Mouse (Mus musculus) heart, embryonic 16.5 days (tissue): ENCODE measurements around the gene Gpx4. TPM values are rescaled to one million over a fixed set of nuclear protein-coding genes. Genes with fewer than 3 reads are reported as not detected.
A peak's percentile ranks its signal among the peaks of the same experiment; 100 is the strongest.
"Not testable (repeated sequence)": the region's sequence is repeated elsewhere in the genome, so short reads cannot be mapped to it uniquely, and the experiment has no call there.

Source experiments
- ATAC-seq: fragments of 200-750 bp; cut with Nextera tagmentation; replicated peaks from 2 replicates; pipeline ENCODE4 v1.8.0; 2017; ENCODE audit warnings: moderate number of reproducible peaks; ENCODE audit not compliant: insufficient read depth, low FRiP score; ENCODE audit errors: extremely low read depth
- H3K27ac ChIP-seq: fragments of 300-500 bp; sonication (generic); 2 replicates; pipeline ENCODE4 v1.5.1; 2014; ENCODE audit warnings: mild to moderate bottlenecking, low read length, control low read depth, moderate library complexity
- H3K27me3 ChIP-seq: fragments of 300-500 bp; sonication (generic); 2 replicates; pipeline ENCODE4 v1.6.1; 2014; ENCODE audit warnings: low read length, mixed read lengths; ENCODE audit not compliant: control insufficient read depth, insufficient read depth
- H3K36me3 ChIP-seq: fragments of 300-500 bp; sonication (generic); 2 replicates; pipeline ENCODE4 v1.6.1; 2014; ENCODE audit not compliant: control insufficient read depth, insufficient read depth
- H3K4me1 ChIP-seq: fragments of 300-500 bp; sonication (generic); 2 replicates; pipeline ENCODE4 v1.6.1; 2014; ENCODE audit warnings: low read length, mixed read lengths; ENCODE audit not compliant: control insufficient read depth, insufficient read depth
- H3K4me2 ChIP-seq: fragments of 300-500 bp; sonication (generic); 2 replicates; pipeline ENCODE4 v1.6.1; 2014; ENCODE audit warnings: low read depth, mild to moderate bottlenecking, control low read depth, low read length
- H3K4me3 ChIP-seq: fragments of 300-500 bp; sonication (generic); 2 replicates; pipeline ENCODE4 v1.5.1; 2014; ENCODE audit warnings: mild to moderate bottlenecking, control low read depth, low read length
- H3K9ac ChIP-seq: fragments of 300-500 bp; sonication (generic); 2 replicates; pipeline ENCODE4 v1.6.1; 2014; ENCODE audit warnings: low read length, control low read depth
- H3K9me3 ChIP-seq: fragments of 300-500 bp; sonication (generic); replicated peaks from 2 replicates; pipeline ENCODE4 v1.6.1; 2016; ENCODE audit warnings: low read length; ENCODE audit not compliant: control insufficient read depth
- WGBS: fragments of 180-500 bp; shearing (Covaris S2); extraction: QIAGEN DNeasy Blood & Tissue Kit; methylation state at CpG from one replicate; pipeline ENCODE4 v1.1.7; 2014; 5-methylcytosine and 5-hydroxymethylcytosine counted together
- polyA plus RNA-seq: library from polyadenylated mRNA; unstranded; fragments of >200 nt; fragmentation: Nextera tagmentation; extraction: Ambion mirVana; gene quantifications from 2 replicates; pipeline ENCODE4 v1.2.1, GENCODE M21; 2015

The Gpx4 gene
- polyA plus RNA-seq, 1 experiment from 2014 or later: 668 TPM

DNA sequence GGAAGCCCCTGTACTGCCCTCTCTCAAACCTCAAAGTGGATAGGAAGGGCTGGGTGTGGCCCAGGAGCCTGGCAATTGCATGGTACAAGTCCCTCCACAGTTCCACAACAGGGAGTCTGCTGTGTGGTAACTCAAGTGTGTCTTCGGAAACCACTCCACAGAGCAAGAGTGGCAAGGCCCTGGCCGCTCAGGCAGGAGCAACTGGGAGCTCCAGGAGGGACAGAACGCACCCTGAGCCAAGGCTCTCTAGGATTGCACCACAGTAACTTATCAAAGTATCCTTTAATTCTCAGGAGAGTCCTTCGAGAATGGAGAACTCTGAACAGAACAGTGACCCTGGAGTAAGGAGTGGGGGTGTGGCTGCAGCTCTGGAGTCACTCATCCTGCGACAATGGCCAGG is 11.3 kb upstream of the Gpx4 start:
- Histone ChIP-seq H3K4me1 (peaks cover 29% of the 10 kb centered on the region), H3K4me2 (no peak overlapping the region), H3K27me3 (no peaks in the 10 kb centered on the region), H3K27ac (peak overlapping the region; percentile 71), H3K9me3 (no peaks in the 10 kb centered on the region), H3K4me3 (no peak overlapping the region), H3K9ac (0 out of 2 replicates have a peak overlapping the region, but pooled peaks have one; percentile 21), H3K36me3 (peaks cover 29% of the 10 kb centered on the region)
- no peak for ATAC-seq
- WGBS: 82% methylated on average over 5 of the region's 5 CpGs

DNA sequence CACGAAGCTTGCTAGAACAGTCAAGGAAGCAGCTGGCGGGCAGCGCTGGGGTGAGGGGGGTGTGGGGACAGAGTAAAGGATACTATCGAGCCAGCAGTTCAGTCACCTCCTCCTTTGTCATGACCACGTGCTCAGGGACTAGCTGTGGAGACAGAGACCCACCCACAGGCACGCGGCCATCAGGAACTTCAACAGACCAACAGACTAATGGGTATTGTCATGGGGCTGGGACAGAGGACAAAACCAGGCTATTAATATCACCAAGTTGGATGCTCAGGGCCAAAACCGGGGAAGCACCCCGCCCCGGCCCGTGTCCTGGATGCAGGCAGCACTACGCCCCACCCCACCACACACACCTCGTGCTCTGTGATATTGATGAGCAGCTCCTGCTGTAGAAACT is 10.1 kb upstream of the Gpx4 start:
- ATAC-seq: no peak
- 88% methylated on average over 13 of the region's 13 CpGs for WGBS
- Histone ChIP-seq H3K4me2 (no peak overlapping the region), H3K27me3 (no peaks in the 10 kb centered on the region), H3K36me3 (peaks cover 27% of the 10 kb centered on the region), H3K9ac (no peak overlapping the region), H3K4me1 (peaks cover 29% of the 10 kb centered on the region), H3K27ac (no peak overlapping the region), H3K4me3 (no peak overlapping the region), H3K9me3 (no peaks in the 10 kb centered on the region)

DNA sequence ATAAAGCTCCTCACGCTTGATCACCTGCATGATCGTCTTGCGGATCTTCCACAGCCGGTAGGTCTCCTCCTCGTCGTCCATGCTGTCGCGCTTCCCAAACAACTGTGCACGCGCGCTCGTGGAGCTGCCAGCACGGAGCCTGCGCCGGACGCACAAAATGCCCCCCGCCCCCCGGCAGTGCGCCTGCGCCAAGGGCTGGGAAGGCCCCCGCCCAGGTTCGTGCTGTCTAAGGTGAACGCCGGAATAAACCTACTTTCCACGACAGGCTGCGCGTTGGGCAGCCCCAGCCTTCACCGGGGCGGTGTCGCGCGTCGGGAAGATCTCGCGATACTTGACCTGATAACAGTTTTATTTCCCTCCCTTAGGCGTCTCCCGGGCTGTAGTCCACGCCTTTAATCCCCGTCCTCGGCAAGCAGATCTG is 7.4 kb upstream of the Gpx4 start, which contains the start of gene Polr2e:
TSS of gene Polr2e (minus strand) at position 237 of the 421 bp plus-strand sequence.
- H3K4me2 ChIP-seq: peak within 1 kb of the TSS; percentile 93

DNA sequence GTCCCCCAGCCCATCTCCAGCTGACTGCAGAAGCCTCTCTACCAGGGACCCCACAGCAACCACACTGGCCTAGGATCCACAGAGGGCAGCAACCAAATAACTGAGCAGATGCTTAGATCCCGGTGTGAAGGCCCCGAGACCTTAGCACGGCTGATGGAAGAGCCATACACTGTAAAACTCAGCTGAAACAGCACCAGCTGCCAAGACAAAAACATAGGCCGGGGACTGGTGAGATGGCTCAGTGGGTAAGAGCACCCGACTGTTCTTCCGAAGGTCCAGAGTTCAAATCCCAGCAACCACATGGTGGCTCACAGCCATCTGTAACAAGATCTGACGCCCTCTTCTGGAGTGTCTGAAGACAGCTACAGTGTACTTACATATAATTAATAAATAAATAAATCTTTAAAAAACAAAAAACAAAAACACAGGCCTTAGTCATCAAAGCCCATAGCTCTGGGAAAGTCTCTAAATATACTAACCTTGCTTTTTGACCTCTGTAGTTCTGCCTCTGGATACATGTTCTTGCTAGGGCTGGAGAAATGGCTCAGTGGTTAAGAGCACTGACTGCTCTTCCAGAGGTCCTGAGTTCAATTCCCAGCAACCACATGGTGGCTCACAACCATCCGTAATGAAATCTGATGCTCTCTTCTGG is 5.4 kb upstream of the Gpx4 start:
- H3K9me3 ChIP-seq, H3K4me2 ChIP-seq, H3K4me3 ChIP-seq, ATAC-seq, H3K27ac ChIP-seq, H3K27me3 ChIP-seq, H3K4me1 ChIP-seq, H3K9ac ChIP-seq: not testable (repeated sequence)
- WGBS: 90% methylated on average over 8 of the region's 8 CpGs
- peaks cover 14% of the 10 kb centered on the region for H3K36me3 ChIP-seq

More for the DNA sequence above, 7.4 kb upstream of the Gpx4 start, which contains the start of gene Polr2e:
- Histone ChIP-seq H3K27ac (peak within 1 kb of the TSS; percentile 75), H3K27me3 (no peaks in the 10 kb centered on the region), H3K4me1 (peaks cover 8% of the 10 kb centered on the region), H3K36me3 (peaks cover 27% of the 10 kb centered on the region), H3K9ac (peak within 1 kb of the TSS; percentile 91), H3K9me3 (no peaks in the 10 kb centered on the region), H3K4me3 (peak within 1 kb of the TSS; percentile 93)
- ATAC-seq: peak; percentile 97
- WGBS: under 1% methylated on average over 40 of the region's 40 CpGs

GRCm38 (mm10) chr10:80044087-80044486 is 2.9 kb upstream of the Gpx4 start:
- H3K27ac ChIP-seq: no peak overlapping the region
- no peak for ATAC-seq
- no peak overlapping the region for H3K4me3 ChIP-seq
- H3K9ac ChIP-seq: no peak overlapping the region
- H3K4me1 ChIP-seq: peaks cover 4% of the 10 kb centered on the region; the same call in 1 of the 2 replicates
- H3K36me3 ChIP-seq: no peaks in the 10 kb centered on the region
- no peaks in the 10 kb centered on the region for H3K27me3 ChIP-seq
- H3K4me2 ChIP-seq: no peak overlapping the region
- H3K9me3 ChIP-seq: no peaks in the 10 kb centered on the region
- 60% methylated on average over 4 of the region's 4 CpGs for WGBS

- whole genome bisulfite sequencing: 64% methylated on average over 2 of the region's 4 CpGs
- not testable (repeated sequence) for H3K9ac ChIP-seq, H3K27ac ChIP-seq, H3K4me1 ChIP-seq, H3K9me3 ChIP-seq, ATAC-seq, H3K4me2 ChIP-seq, H3K27me3 ChIP-seq, H3K36me3 ChIP-seq, H3K4me3 ChIP-seq
Observed at GRCm38 (mm10) chr10:80045364-80045763, 1.6 kb upstream of the Gpx4 start.

DNA sequence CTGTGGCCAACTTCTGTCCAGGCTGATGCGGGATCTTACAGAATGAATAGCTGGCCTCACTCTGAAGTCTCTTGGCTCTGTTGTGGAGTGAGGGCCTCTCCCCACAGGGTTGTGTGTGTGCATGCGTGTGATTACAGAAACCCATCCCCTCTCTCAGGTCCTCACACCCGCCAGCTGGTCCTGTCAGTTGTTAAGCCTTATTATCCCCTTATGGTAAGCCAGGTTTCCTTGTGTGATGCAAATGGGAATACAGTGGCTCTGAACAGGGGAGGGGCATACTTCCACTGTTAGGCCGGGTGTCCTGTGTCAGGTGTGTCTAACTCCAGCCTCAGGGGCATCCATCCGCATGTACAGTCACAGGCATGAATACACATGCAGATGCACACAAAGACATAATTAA is 1.2 kb upstream of the Gpx4 start:
- H3K36me3 ChIP-seq: no peaks in the 10 kb centered on the region
- H3K4me3 ChIP-seq: no peak overlapping the region
- H3K27me3 ChIP-seq: no peaks in the 10 kb centered on the region
- peaks cover 8% of the 10 kb centered on the region; the same call in 1 of the 2 replicates for H3K4me1 ChIP-seq
- H3K9ac ChIP-seq: no peak overlapping the region
- no peak overlapping the region for H3K27ac ChIP-seq
- H3K9me3 ChIP-seq: no peaks in the 10 kb centered on the region
- no peak overlapping the region for H3K4me2 ChIP-seq
- 82% methylated on average over 5 of the region's 5 CpGs for WGBS
- ATAC-seq: no peak

DNA sequence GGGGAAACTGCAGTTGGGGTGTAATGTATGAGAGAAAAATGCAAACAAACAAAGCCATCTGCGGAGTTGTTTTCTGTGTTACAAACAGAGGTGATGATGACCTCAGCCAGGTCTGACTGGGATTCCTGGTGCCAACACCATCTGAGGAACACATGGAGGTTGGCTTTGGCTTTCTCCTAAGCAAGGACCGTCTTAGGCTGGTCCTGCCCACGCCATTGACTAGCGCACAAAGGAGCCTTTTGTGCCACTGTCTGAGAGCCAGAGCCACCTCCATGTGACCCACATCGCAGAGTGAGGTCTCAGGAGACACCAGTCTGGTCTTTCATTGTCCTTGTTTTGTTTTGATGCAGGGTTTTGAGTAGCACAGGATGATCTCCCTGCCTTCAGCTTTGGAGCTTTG is 1.4 kb downstream of the Gpx4 start:
- H3K9ac ChIP-seq: no peak overlapping the region
- no peak for ATAC-seq
- H3K4me1 ChIP-seq: peaks cover 28% of the 10 kb centered on the region
- H3K9me3 ChIP-seq: no peaks in the 10 kb centered on the region
- H3K27me3 ChIP-seq: no peaks in the 10 kb centered on the region
- no peak overlapping the region; the same call in 1 of the 2 replicates for H3K27ac ChIP-seq
- 36% methylated on average over 5 of the region's 5 CpGs for WGBS
- H3K4me3 ChIP-seq: no peak overlapping the region
- H3K4me2 ChIP-seq: no peak overlapping the region
- no peaks in the 10 kb centered on the region for H3K36me3 ChIP-seq

DNA sequence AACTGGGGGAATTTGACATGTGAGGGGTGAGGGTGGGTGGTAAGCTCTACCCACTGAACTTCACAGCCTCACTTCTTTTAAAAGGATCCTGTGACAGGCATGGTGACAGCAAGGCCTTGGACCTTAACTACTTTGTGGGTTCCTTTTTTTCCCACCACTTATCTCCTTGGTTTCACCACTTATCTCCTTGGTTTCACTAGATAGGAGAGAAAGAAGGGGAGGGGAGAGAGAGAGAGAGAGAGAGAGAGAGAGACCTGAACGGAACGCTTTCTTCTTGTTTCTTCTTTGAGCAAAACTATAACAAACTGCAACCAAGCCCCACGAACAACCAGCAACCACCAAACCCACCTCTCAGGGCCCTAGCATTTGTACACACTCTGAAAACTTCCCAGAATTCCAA is 1.9 kb downstream of the Gpx4 start:
- Histone ChIP-seq H3K36me3 (no peaks in the 10 kb centered on the region), H3K27me3 (no peaks in the 10 kb centered on the region), H3K4me3 (no peak overlapping the region), H3K4me1 (peaks cover 28% of the 10 kb centered on the region), H3K27ac (no peak overlapping the region; the same call in 1 of the 2 replicates), H3K9me3 (no peaks in the 10 kb centered on the region), H3K4me2 (no peak overlapping the region), H3K9ac (no peak overlapping the region)
- no peak for ATAC-seq
- 59% methylated on average over 3 of the region's 3 CpGs for WGBS
